Mouse (Mus musculus): ENCODE measurements around the gene Mzt1. TPM values are rescaled to one million over a fixed set of nuclear protein-coding genes. Genes with fewer than 3 reads are reported as not detected.

The Mzt1 gene
- 124 and 128 TPM in 2 replicates for polyA plus RNA-seq (2016; fragmentation: Nextera tagmentation; extraction: Ambion mirVana)

DNA sequence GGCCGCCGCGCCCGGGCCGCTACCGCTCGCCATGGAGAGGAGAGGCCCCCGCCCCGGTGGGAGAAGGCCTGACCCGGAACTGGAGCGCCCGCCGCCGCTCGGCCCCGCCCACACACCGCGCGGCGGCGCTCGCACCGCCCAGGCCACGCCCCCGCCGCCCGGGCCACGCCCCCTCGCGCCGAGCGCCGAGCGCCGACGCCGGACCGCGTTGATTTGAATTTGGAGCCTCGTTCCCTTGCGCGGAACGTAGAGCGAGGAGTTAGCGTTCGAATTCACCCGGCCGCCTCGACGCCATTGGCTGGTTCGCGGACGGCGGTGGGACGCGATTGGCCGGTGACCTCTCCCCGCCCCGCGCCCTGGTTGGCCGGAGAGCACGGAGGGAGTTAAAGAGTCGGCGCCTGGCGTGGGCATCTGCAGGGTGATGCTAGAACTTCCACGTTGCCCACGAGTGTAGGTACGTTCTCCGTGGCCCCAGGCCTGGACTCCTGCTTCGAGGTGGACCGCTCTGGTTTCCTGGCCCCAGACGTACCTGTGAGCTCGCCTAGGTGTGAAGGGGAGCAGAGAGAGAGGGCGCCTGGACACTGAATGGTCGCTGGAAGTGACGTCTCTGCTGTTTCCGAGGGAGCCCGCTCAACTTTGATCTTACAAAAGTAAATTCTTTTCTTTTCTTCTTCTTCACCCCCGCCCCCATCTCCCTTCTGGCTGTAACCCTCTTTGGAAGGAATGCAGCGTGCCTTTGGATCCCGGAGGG is at the start of gene Mzt1, which contains the start of gene Bora:
TSS of gene Mzt1 (minus strand) at position 104 of the 751 bp plus-strand sequence.
TSS of gene Bora (plus strand) at position 192 of the 751 bp plus-strand sequence.
- peak within 1 kb of the TSS; percentile 95 for H3K9ac ChIP-seq
- peak within 1 kb of the TSS; percentile 91 for H3K4me3 ChIP-seq
- H3K9me3 ChIP-seq, result no peaks in the 10 kb centered on the region
- WGBS, result under 1% methylated on average over 81 of the region's 81 CpGs
- peak within 1 kb of the TSS; percentile 64 for H3K4me2 ChIP-seq (replicated peaks)
- peaks cover 17% of the 10 kb centered on the region for H3K4me1 ChIP-seq
- peaks cover 2% of the 10 kb centered on the region; the same call in 1 of the 2 replicates for H3K36me3 ChIP-seq
- ATAC-seq (ENCODE audit: low FRiP score, low read depth), result peak; percentile 95
- no peaks in the 10 kb centered on the region for H3K27me3 ChIP-seq (replicated peaks)
- peak within 1 kb of the TSS; percentile 70; the same call in 1 of the 2 replicates for H3K27ac ChIP-seq

DNA sequence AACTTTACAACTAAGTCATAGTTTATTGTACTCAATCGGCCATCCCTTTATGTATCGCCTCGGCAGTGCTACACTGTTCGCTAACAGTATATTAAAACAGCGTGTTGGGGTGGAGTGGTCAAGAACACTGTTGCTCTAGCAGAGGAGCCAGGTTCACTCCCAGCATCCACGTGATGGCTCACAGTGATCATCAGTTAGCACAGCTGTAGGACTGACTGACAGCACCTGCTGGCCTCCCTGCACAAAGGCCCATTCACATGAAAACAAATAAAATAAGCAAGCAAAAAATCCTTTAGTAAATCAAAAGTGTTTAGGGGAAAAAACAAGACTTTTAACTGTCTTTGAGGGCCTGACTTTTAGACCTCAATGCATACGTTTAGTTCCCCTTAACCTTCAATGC is 43.0 kb upstream of the Mzt1 start:
- H3K27ac ChIP-seq, result no peak overlapping the region
- no peak overlapping the region for H3K4me2 ChIP-seq (replicated peaks)
- no peaks in the 10 kb centered on the region for H3K27me3 ChIP-seq (replicated peaks)
- no peaks in the 10 kb centered on the region for H3K4me1 ChIP-seq
- no peak overlapping the region for H3K9ac ChIP-seq
- H3K36me3 ChIP-seq, result peaks cover 69% of the 10 kb centered on the region
- H3K9me3 ChIP-seq, result no peaks in the 10 kb centered on the region
- ATAC-seq (ENCODE audit: low FRiP score, low read depth), result no peak
- 91% methylated on average over 7 of the region's 7 CpGs for WGBS
- H3K4me3 ChIP-seq, result no peak overlapping the region

DNA sequence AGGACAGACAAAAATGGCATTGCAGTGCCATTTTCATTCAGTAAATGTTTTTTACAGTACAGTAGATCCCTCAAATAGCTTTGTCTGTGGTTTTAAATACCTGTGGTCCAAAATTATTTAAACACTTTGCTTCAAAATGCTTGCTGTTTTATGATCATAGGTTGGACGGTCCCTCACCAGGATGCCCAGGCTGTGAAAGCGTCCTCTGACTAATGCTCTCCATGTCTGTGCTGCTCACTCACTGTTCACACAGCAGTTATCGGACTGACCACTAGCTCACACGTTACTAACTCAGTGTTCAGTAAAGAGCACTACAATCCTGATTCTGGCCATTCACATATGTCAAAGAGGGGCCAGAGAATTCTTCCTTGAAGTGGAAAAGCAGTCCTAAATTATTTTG is 25.2 kb upstream of the Mzt1 start:
- no peak overlapping the region for H3K27ac ChIP-seq
- no peak for ATAC-seq (ENCODE audit: low FRiP score, low read depth)
- no peaks in the 10 kb centered on the region for H3K4me1 ChIP-seq
- no peak overlapping the region for H3K4me2 ChIP-seq (replicated peaks)
- H3K36me3 ChIP-seq, result peaks cover 26% of the 10 kb centered on the region
- H3K4me3 ChIP-seq, result no peak overlapping the region
- no peak overlapping the region for H3K9ac ChIP-seq
- 84% methylated on average over 4 of the region's 4 CpGs for WGBS
- H3K9me3 ChIP-seq, result no peaks in the 10 kb centered on the region
- no peaks in the 10 kb centered on the region for H3K27me3 ChIP-seq (replicated peaks)

DNA sequence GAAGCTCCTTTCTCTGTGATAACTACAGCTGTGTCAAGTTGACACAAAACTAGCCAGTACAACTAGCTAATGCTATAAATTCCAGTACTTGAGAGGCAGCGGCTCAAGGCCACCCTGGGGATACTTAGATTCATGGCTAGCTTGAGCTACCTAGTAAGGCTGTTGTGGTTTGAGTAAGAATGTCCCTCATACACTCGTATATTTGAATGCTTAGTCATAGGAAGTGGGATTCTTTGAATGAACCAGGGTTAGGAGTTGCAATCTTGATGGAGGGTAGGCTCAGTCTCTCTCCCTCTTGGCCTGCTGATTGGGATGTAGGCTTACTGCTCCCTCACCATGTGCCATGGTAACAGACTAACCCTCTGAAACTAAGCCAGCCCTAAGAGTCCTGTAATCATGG is 17.2 kb upstream of the Mzt1 start:
- no peaks in the 10 kb centered on the region for H3K4me1 ChIP-seq
- no peak overlapping the region for H3K4me3 ChIP-seq
- no peak overlapping the region for H3K27ac ChIP-seq
- H3K9me3 ChIP-seq, result no peaks in the 10 kb centered on the region
- H3K4me2 ChIP-seq (replicated peaks), result no peak overlapping the region
- ATAC-seq (ENCODE audit: low FRiP score, low read depth), result no peak
- H3K27me3 ChIP-seq (replicated peaks), result no peaks in the 10 kb centered on the region
- 95% methylated on average over 2 of the region's 2 CpGs for WGBS
- no peak overlapping the region for H3K9ac ChIP-seq
- peaks cover 27% of the 10 kb centered on the region for H3K36me3 ChIP-seq

DNA sequence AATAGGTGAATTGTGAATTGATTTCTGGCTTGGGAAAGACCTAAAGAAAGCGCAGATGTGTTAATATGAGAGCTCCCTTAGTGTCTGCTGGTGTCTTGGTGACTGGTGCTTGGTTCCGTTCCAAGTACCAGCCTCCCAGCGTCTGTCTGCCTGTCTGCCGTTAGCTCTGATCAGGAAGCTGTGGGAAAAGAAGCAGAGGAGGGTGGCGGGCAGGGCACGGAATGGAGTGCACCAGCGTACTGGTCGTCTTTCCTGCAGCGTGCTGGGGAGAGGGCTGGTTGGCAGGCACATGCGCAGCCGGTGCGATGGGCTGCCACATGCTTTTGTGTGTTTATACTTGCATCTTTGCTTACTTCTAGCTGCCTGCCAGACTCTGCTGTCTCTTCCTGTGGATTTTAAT is 14.7 kb upstream of the Mzt1 start:
- ATAC-seq (ENCODE audit: low FRiP score, low read depth), result no peak
- H3K27me3 ChIP-seq (replicated peaks), result no peaks in the 10 kb centered on the region
- no peak overlapping the region for H3K9ac ChIP-seq
- H3K36me3 ChIP-seq, result peaks cover 31% of the 10 kb centered on the region
- no peak overlapping the region for H3K4me2 ChIP-seq (replicated peaks)
- no peak overlapping the region for H3K27ac ChIP-seq
- WGBS, result 96% methylated on average over 12 of the region's 12 CpGs
- no peaks in the 10 kb centered on the region for H3K9me3 ChIP-seq
- no peaks in the 10 kb centered on the region for H3K4me1 ChIP-seq
- H3K4me3 ChIP-seq, result no peak overlapping the region

DNA sequence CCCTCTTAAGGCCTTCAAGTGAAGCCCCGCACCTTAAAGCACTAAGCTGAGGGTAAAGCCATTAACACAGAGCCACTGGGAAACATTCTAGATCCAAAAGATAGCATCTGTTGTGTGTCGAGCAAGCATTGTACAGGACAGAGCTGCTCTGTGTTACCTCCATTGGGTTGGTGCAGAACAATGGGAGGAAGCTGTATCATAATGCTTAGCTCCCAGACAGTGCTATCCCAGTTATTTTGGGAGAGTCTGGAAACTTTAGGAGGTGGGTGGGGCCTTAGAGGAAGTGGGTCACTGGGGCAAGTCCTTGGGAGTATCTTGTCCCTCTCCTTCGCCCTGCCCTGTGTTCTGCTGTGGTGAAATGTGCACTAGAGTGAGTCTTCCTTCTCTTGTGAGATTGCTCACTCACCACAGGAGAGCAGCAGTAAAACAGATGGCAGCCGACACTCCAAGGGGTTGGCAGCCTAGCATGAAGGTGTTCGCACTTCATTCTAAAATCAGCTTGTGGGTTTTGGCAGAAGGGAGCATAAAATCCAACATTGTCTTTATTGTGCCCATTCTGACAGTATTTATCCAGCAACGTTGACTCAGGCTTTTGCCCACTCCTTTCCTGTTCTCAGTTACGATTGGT is 13.1 kb upstream of the Mzt1 start:
- H3K4me2 ChIP-seq (replicated peaks), result no peak overlapping the region
- 87% methylated on average over 7 of the region's 7 CpGs for WGBS
- H3K36me3 ChIP-seq, result peaks cover 27% of the 10 kb centered on the region

DNA sequence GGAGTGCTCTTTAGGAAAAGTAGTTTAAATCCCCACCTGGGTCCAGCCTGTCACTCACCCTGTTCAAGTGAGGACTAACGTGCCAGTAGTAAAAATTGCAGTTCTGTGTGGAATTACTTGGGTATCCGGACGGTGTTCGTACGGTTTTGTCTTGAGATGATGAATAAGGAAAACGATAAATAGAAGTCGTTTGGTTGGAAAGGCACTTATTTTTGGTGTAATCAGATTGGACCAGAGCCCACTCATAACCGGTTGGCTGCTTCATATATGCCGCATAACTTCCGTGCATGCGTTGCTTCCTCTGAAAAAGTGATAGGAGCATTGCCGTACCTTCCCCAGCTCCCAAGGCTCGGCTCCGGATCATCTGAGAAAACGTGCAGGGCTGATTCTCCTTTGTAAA is 848 bp upstream of the Mzt1 start:
- peak overlapping the region; percentile 17 for H3K9ac ChIP-seq
- no peaks in the 10 kb centered on the region for H3K27me3 ChIP-seq (replicated peaks)
- H3K9me3 ChIP-seq, result no peaks in the 10 kb centered on the region
- no peak; the same call in 1 of the 2 replicates for ATAC-seq (ENCODE audit: low FRiP score, low read depth)
- peaks cover 15% of the 10 kb centered on the region for H3K4me1 ChIP-seq
- WGBS, result 2% methylated on average over 15 of the region's 15 CpGs
- peak overlapping the region; percentile 64 for H3K4me2 ChIP-seq (replicated peaks)
- H3K4me3 ChIP-seq, result peak overlapping the region; percentile 91
- H3K27ac ChIP-seq, result no peak overlapping the region
- H3K36me3 ChIP-seq, result peaks cover 4% of the 10 kb centered on the region; the same call in 1 of the 2 replicates

More for the DNA sequence above, 13.1 kb upstream of the Mzt1 start:
- Histone ChIP-seq H3K4me3 (no peak overlapping the region), H3K9ac (no peak overlapping the region), H3K27me3 (replicated peaks) (no peaks in the 10 kb centered on the region), H3K27ac (no peak overlapping the region), H3K9me3 (no peaks in the 10 kb centered on the region), H3K4me1 (no peaks in the 10 kb centered on the region)
- ATAC-seq (ENCODE audit: low FRiP score, low read depth), result no peak

DNA sequence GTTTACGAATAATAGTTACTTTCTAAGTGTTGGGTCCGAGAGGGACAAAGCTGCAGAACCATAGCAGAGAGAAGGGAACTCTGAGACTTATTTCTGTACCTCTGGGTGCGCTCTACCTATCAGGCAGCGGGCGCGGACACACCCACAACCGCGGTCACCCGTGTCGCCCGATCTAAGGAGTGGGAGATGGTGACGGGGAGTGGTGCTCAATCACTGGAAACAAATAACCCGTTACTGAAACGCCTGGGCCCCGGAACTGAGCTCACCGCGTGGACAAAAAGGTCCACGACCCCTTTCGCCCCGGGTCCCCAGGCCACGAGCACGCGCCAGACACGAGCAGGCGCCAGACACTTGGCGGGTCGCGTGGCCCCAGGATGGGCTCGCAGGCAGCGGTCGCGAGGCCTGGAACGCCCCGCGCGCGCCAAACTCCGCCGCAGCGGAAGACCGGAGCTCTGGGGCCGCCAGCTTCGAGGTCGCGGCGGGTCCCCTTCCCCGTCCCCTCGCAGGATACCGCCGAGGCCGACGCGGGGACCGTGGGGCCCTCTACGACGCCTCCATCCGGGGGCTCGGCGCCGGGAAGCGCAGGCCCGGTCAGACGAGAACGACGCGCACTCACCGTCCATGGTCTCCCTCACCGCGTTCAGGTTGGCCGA is 430 bp downstream of the Mzt1 start:
- Histone ChIP-seq H3K36me3 (no peaks in the 10 kb centered on the region), H3K4me1 (peaks cover 17% of the 10 kb centered on the region), H3K27ac (peak overlapping the region; percentile 70; the same call in 1 of the 2 replicates), H3K9me3 (no peaks in the 10 kb centered on the region), H3K9ac (peak overlapping the region; percentile 95), H3K4me2 (replicated peaks) (peak overlapping the region; percentile 64), H3K27me3 (replicated peaks) (no peaks in the 10 kb centered on the region), H3K4me3 (peak overlapping the region; percentile 91)
- WGBS, result under 1% methylated on average over 70 of the region's 70 CpGs
- peak; percentile 37 for ATAC-seq (ENCODE audit: low FRiP score, low read depth)

DNA sequence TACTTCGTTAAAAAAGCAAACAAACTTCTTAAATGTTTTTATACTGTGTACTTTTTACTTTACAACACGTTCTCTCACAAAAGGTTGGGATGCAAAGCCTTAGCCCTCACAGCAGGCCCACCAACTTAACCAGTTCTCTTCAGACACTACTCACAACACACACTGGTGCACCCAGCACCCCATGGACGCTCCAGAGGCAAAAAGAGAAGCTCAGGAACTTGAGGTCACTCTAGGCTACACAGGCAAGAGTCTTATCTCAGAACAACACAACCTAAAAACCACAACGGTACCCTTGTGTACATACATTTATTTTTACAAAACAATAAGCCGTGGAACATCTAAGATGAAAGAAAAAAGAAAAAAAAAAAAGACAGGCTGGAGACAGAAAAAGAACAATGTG is 1.2 kb downstream of the Mzt1 start:
- Histone ChIP-seq H3K36me3 (no peaks in the 10 kb centered on the region), H3K9ac (peak overlapping the region; percentile 95), H3K4me3 (peak overlapping the region; percentile 91), H3K9me3 (no peaks in the 10 kb centered on the region), H3K4me1 (peaks cover 17% of the 10 kb centered on the region), H3K4me2 (replicated peaks) (peak overlapping the region; percentile 64), H3K27me3 (replicated peaks) (no peaks in the 10 kb centered on the region), H3K27ac (no peak overlapping the region)
- no peak for ATAC-seq (ENCODE audit: low FRiP score, low read depth)
- 6% methylated on average over 5 of the region's 5 CpGs for WGBS

DNA sequence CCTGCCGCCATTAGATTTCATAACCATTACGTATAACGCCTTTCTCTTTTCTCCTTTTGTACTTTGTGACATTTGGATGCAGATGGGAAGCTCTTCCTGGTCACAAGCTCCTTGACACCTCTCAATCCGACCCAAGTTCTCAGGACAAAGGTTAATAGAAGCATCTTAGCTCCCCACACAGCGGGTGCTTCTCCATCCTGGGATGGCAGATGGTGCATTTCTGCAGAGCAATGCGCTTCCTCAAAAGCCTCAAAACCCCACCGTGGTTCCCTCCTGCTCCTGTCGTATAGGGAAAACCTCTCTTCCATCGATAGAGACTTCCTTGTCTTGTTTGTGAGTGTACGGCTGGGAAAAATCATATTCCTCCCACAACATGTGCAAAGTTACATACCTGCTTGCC is 1.8 kb downstream of the Mzt1 start:
- Histone ChIP-seq H3K4me2 (replicated peaks) (peak overlapping the region; percentile 64), H3K9me3 (no peaks in the 10 kb centered on the region), H3K9ac (0 out of 2 replicates have a peak overlapping the region, but pooled peaks have one; percentile 22), H3K36me3 (no peaks in the 10 kb centered on the region), H3K4me3 (no peak overlapping the region), H3K27me3 (replicated peaks) (no peaks in the 10 kb centered on the region), H3K4me1 (peaks cover 17% of the 10 kb centered on the region), H3K27ac (no peak overlapping the region)
- ATAC-seq (ENCODE audit: low FRiP score, low read depth), result no peak
- 29% methylated on average over 10 of the region's 10 CpGs for WGBS

DNA sequence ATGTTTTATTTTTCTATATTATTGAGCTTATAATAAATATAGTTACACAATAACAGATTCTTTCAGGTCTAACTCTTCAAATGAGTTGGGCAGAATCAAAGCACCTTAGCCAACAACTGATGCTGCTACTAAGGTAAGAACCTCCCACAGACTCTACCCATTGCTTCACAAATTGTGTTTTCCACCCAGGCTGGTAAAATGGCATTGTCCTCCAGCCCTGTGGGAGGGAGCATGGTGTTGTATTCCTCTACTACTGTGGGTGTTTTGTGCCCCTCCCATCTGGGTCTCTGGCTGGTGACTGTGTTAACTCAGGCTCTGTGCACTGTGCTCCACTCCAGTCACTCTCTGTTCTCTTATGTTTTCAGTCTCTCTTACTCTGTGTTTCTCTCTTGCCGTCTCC is 2.4 kb downstream of the Mzt1 start:
- Histone ChIP-seq H3K9me3 (no peaks in the 10 kb centered on the region), H3K9ac (0 out of 2 replicates have a peak overlapping the region, but pooled peaks have one; percentile 22), H3K36me3 (no peaks in the 10 kb centered on the region), H3K4me3 (no peak overlapping the region), H3K27ac (no peak overlapping the region), H3K27me3 (replicated peaks) (no peaks in the 10 kb centered on the region), H3K4me2 (replicated peaks) (peak overlapping the region; percentile 64), H3K4me1 (peaks cover 17% of the 10 kb centered on the region)
- ATAC-seq (ENCODE audit: low FRiP score, low read depth), result no peak
- WGBS, result 54% methylated on average over 1 of the region's 1 CpGs

DNA sequence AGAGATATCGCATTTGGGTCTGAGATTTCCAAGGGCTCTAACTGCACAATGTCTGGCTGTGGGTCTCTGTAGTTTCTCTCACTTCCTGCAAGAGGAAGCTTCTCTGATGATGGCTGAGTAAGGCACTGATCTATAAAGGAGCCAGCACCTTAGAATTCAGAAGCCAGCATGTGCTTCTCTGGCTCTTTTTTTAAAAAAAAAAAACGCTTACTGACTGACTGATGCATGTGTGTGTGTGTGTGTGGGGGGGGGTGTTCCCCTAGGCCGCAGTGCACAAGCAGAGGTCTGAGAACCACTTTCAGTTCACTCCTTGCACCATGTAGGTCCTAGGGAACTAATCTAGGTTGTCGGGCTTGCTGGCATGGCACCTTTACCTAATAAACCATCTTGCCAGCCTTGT is 4.5 kb downstream of the Mzt1 start:
- Histone ChIP-seq H3K4me3 (no peak overlapping the region), H3K27me3 (replicated peaks) (no peaks in the 10 kb centered on the region), H3K4me2 (replicated peaks) (no peak overlapping the region), H3K9ac (no peak overlapping the region), H3K27ac (no peak overlapping the region), H3K36me3 (peaks cover 3% of the 10 kb centered on the region; the same call in 1 of the 2 replicates), H3K4me1 (peaks cover 17% of the 10 kb centered on the region), H3K9me3 (no peaks in the 10 kb centered on the region)
- no peak for ATAC-seq (ENCODE audit: low FRiP score, low read depth)
- 81% methylated on average over 4 of the region's 4 CpGs for WGBS
